Comparison of ENCODE assay signal across 21 mouse cellular contexts in genomic region chr1:191859847-191860246, GRCm38 (mm10). TPM values are rescaled to one million over a fixed set of nuclear protein-coding genes. Genes with fewer than 3 reads are reported as not detected.
DNase-seq lines count a peak whose midpoint lies in the region; ATAC-seq lines count a peak whose summit lies in the region.
"Had no signal": no experiment of that assay in that cellular context is flagged by ENCODE, and none has a peak within 500 bp of the region (broad histone marks: within the 10 kb centered on the region; RNA-seq: fewer than 3 reads in every experiment).

No protein-coding gene starts in this region.

- intact Hi-C loops in left cerebral cortex, postnatal 10 days (cut with DNase I): no loop called here

- DNase-seq in frontal cortex, postnatal 10 days (ENCODE audit: low spot score in 2 of 2): no peak
- DNase-seq in left cerebral cortex, adult 18-20 months (ENCODE audit: low spot score in 2 of 2): peak; percentile 51 to 62
- DNase-seq in left cerebral cortex, postnatal 10 days (ENCODE audit: extremely low spot score in 1 of 2, low spot score in 2 of 2): no peak
- peak; percentile 46 to 49 for DNase-seq in right cerebral cortex, adult 2 months (ENCODE audit: low spot score in 2 of 2)
- no peak for DNase-seq in right cerebral cortex, postnatal 10 days (ENCODE audit: low spot score in 2 of 2)
- DNase-seq in urinary bladder, postnatal 10 days (ENCODE audit: low spot score): no peak
- DNase-seq: adrenal gland, postnatal 25 days; cerebellum, adult 18-20 months; cerebellum, postnatal 14 days; gastrocnemius, postnatal 10 days; heart, postnatal 4 days; kidney, adult 9 months; kidney, postnatal 10 days; liver, postnatal 0 days; spleen, adult 18-20 months; thymus, postnatal 14 days had no signal

- peak; percentile 79 for ATAC-seq in frontal cortex, adult (ENCODE audit: low TSS enrichment)
- ATAC-seq in megakaryocyte progenitor cell, adult 5-6 weeks (replicated peaks; ENCODE audit: poor library complexity): peak; percentile 59
- ATAC-seq: intestine, embryonic 16.5 days; liver, embryonic 12.5 days; liver, postnatal 0 days; midbrain, embryonic 15.5 days had no signal

RNA-seq across cellular contexts. Expression of gene Nek2, which starts 38.6 kb away (rescaled TPM):
- 1 to 10 TPM; 1.4 to 1.6 TPM for total RNA-seq in left cerebral cortex, adult 18-20 months (2021)
- total RNA-seq in left cerebral cortex, postnatal 10 days (2021): 1 to 10 TPM; 3.6 TPM
- 22.4 and 23.4 TPM in 2 replicates for total RNA-seq in megakaryocyte progenitor cell, adult 5-6 weeks (2015)
- 35.8 and 36.8 TPM in 2 replicates for total RNA-seq in megakaryocyte progenitor cell, adult 5-6 weeks (2017)

RNA-seq across cellular contexts. Expression of gene Slc30a1, which starts 46.7 kb away (rescaled TPM):
- total RNA-seq in left cerebral cortex, adult 18-20 months (2021): 10 to 100 TPM; 28.7 to 35.9 TPM
- 10 to 100 TPM; 26.8 to 29.0 TPM for total RNA-seq in left cerebral cortex, postnatal 10 days (2021)
- total RNA-seq in megakaryocyte progenitor cell, adult 5-6 weeks (2015): 4.7 TPM in 2 replicates
- 5.3 and 5.6 TPM in 2 replicates for total RNA-seq in megakaryocyte progenitor cell, adult 5-6 weeks (2017)

Comparison
In these comparisons a context has a peak if more than half of its experiments do, and no peak if none do; other contexts are left out.
1. DNase-seq: peak in left cerebral cortex, adult 18-20 months (2 of 2) and right cerebral cortex, adult 2 months (2 of 2); none in frontal cortex, postnatal 10 days (0 of 2), left cerebral cortex, postnatal 10 days (0 of 2), right cerebral cortex, postnatal 10 days (0 of 2) and urinary bladder, postnatal 10 days (single experiment).
2. RNA of gene Nek2, which starts 38.6 kb away (total RNA-seq): 22.4 to 36.8 TPM in megakaryocyte progenitor cell, adult 5-6 weeks; 3.6 TPM in left cerebral cortex, postnatal 10 days and 1.4 to 1.6 TPM in left cerebral cortex, adult 18-20 months; every median in the first group is over 4 times any median in the second.
3. RNA of gene Slc30a1, which starts 46.7 kb away (total RNA-seq): 28.7 to 35.9 TPM in left cerebral cortex, adult 18-20 months and 26.8 to 29.0 TPM in left cerebral cortex, postnatal 10 days; 4.7 to 5.6 TPM in megakaryocyte progenitor cell, adult 5-6 weeks; every median in the first group is over 4 times any median in the second.